Mouse (Mus musculus) stomach, embryonic 14.5 days (tissue): ENCODE results near the gene Eno1. TPM values are rescaled to one million over a fixed set of nuclear protein-coding genes. Genes with fewer than 3 reads are reported as not detected.

ENCODE experiments used
- ATAC-seq: fragments of 200-750 bp; cut with Nextera tagmentation; 2 replicates; pipeline ENCODE4 v1.8.0; 2017; ENCODE audit warnings: low read depth, moderate TSS enrichment; ENCODE audit not compliant: insufficient number of reproducible peaks, insufficient read depth, low FRiP score
- H3K27ac ChIP-seq: fragments of 300-500 bp; sonication (generic); 2 replicates; pipeline ENCODE4 v1.5.1; 2014; ENCODE audit warnings: mild to moderate bottlenecking, low read length, moderate library complexity, mixed read lengths
- H3K27me3 ChIP-seq: fragments of 300-500 bp; sonication (generic); 2 replicates; pipeline ENCODE4 v1.6.1; 2014; ENCODE audit warnings: low read length, control low read depth, mixed read lengths; ENCODE audit not compliant: control insufficient read depth, insufficient read depth
- H3K36me3 ChIP-seq: fragments of 300-500 bp; sonication (generic); 2 replicates; pipeline ENCODE4 v1.6.1; 2014; ENCODE audit warnings: mild to moderate bottlenecking, control low read depth, low read length, moderate library complexity, mixed read lengths; ENCODE audit not compliant: control insufficient read depth, insufficient read depth
- H3K4me1 ChIP-seq: fragments of 300-500 bp; sonication (generic); 2 replicates; pipeline ENCODE4 v1.6.1; 2014; ENCODE audit warnings: low read length, control low read depth, mixed read lengths; ENCODE audit not compliant: control insufficient read depth, insufficient read depth
- H3K4me2 ChIP-seq: fragments of 300-500 bp; sonication (generic); replicated peaks from 2 replicates; pipeline ENCODE4 v1.6.1; 2014; ENCODE audit warnings: low read depth, low read length, control low read depth
- H3K4me3 ChIP-seq: fragments of 300-500 bp; sonication (generic); 2 replicates; pipeline ENCODE4 v1.5.1; 2014; ENCODE audit warnings: low read depth, low read length, control low read depth
- H3K9ac ChIP-seq: fragments of 300-500 bp; sonication (generic); replicated peaks from 2 replicates; pipeline ENCODE4 v1.6.1; 2014; ENCODE audit warnings: low read depth, mild to moderate bottlenecking, control low read depth, low read length, moderate library complexity, mixed read lengths
- H3K9me3 ChIP-seq: fragments of 300-500 bp; sonication (generic); 2 replicates; pipeline ENCODE4 v1.6.1; 2016; ENCODE audit warnings: low read depth, low read length, control low read depth; ENCODE audit not compliant: control insufficient read depth
- WGBS: fragments of 180-500 bp; shearing (Covaris S2); extraction: QIAGEN DNeasy Blood & Tissue Kit; methylation state at CpG from one replicate; pipeline ENCODE4 v1.1.7; 2014; 5-methylcytosine and 5-hydroxymethylcytosine counted together
- polyA plus RNA-seq: library from polyadenylated mRNA; unstranded; fragments of >200 nt; fragmentation: Nextera tagmentation; extraction: Ambion mirVana; gene quantifications from 2 replicates; pipeline ENCODE4 v1.2.1, GENCODE M21; 2014

Eno1 gene
- polyA plus RNA-seq, 1 experiment from 2014 or later, result 1,497 TPM

DNA sequence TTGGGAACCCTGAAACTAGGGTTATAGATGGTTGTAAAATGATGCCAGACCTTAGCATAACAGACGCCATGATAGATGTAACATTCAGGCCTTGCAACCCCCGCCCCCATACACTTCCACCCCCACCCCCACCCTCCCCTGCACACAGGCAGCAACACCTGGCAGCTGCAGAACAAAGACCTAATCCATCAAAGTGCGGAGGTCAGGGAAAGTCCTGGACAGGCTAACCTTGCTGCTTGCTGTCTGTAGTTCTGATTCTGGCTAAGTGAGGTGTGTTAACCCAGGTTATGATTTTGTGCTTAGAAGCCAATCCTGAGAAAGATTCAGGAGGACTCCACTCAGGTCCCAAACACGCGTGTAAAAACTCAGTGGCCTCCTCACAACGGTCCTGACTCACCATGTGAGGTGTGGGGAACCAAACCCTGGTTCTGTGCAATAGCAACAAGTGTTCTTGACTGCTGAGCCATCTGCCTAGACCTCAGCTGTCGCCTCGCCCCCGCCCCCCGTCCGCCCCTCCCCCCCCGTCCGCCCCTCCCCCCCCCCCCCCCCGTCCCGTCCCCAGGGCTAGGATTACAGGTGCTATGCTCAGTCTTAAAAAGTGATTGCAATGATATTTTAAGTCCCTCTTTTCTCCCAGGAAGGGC, 6.7 kb upstream of the Eno1 start:
- H3K9me3 ChIP-seq, result no peaks in the 10 kb centered on the region
- ATAC-seq, result no peak
- no peaks in the 10 kb centered on the region for H3K36me3 ChIP-seq
- H3K9ac ChIP-seq, result no peak overlapping the region
- 33% methylated on average over 6 of the region's 15 CpGs for WGBS
- H3K4me3 ChIP-seq, result no peak overlapping the region
- no peak overlapping the region for H3K4me2 ChIP-seq
- H3K27ac ChIP-seq, result no peak overlapping the region
- H3K4me1 ChIP-seq, result peaks cover 19% of the 10 kb centered on the region
- H3K27me3 ChIP-seq, result no peaks in the 10 kb centered on the region

DNA sequence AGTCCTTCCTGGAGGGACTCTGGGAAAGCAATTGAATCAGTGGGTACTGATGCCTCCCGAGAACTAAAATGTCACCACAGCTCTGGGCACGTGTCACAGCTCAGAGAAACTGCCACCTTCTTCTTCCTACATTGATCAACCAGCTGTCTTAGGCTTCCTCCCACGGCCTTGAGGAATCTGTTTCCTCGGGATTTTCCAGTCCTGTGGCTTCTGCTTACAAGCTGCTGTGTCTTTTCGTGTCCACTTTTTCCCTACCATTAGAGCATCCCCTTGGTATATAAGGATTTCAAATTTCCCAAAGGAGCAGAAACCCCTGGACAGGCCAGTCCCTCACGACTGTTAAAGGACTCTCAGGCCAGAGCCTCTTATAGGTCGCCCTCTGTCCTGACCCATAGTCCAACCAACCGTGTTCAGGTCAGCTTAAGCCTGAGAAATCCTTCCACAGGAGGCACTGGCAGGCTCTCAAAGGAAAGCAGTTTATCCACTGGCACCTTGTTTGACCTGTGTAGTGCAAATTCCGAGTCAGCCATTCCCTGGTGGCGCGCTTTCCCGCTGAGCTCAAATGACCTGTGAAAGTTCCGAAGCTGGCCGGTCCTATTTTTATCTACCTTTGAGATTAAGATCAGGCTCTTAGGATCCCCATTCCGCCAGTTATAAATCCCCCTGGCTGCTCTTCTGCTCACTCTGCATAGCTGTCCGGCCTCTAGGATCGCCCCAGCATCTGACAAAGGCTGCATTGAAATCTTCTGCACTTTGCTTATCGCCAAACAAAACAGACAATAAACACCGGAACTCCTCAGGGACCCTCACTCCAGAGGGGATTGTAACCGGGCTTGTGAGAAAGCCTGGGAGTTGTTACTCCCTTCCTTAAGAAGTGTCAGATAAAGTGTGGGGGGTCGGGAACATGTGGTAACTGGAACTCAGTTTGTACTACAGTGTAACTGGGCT, 5.8 kb upstream of the Eno1 start:
- Histone ChIP-seq H3K4me1 (peaks cover 19% of the 10 kb centered on the region), H3K4me2 (no peak overlapping the region), H3K36me3 (no peaks in the 10 kb centered on the region), H3K9ac (no peak overlapping the region), H3K27ac (peak overlapping the region; percentile 44; the same call in 1 of the 2 replicates), H3K27me3 (no peaks in the 10 kb centered on the region), H3K4me3 (no peak overlapping the region), H3K9me3 (no peaks in the 10 kb centered on the region)
- 21% methylated on average over 21 of the region's 21 CpGs for WGBS
- ATAC-seq, result no peak

DNA sequence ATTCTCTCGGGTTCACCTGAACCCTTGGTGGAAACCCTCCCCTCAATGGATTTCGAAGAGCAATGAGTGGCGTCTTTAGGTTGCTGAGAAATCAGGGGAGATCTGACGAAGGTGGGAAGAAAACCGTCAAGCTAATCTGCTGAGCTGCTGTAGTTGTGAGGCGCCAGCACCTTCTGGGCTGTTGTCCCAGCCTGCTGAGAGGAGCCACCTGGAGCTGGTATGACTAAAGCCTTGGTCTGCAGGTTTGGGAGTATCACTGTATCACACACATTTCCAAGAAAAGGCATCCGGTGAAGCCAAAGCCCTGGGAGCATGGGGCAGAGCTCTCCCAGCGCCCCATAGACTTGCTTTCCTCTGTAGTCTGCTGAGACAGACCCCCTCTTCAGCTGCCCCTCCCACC, 4.7 kb upstream of the Eno1 start:
- Histone ChIP-seq H3K27me3 (no peaks in the 10 kb centered on the region), H3K27ac (peak overlapping the region; percentile 39; the same call in 1 of the 2 replicates), H3K4me1 (peaks cover 19% of the 10 kb centered on the region), H3K4me3 (no peak overlapping the region), H3K4me2 (no peak overlapping the region), H3K9me3 (no peaks in the 10 kb centered on the region), H3K36me3 (no peaks in the 10 kb centered on the region), H3K9ac (no peak overlapping the region)
- WGBS, result 30% methylated on average over 8 of the region's 8 CpGs
- ATAC-seq, result no peak

DNA sequence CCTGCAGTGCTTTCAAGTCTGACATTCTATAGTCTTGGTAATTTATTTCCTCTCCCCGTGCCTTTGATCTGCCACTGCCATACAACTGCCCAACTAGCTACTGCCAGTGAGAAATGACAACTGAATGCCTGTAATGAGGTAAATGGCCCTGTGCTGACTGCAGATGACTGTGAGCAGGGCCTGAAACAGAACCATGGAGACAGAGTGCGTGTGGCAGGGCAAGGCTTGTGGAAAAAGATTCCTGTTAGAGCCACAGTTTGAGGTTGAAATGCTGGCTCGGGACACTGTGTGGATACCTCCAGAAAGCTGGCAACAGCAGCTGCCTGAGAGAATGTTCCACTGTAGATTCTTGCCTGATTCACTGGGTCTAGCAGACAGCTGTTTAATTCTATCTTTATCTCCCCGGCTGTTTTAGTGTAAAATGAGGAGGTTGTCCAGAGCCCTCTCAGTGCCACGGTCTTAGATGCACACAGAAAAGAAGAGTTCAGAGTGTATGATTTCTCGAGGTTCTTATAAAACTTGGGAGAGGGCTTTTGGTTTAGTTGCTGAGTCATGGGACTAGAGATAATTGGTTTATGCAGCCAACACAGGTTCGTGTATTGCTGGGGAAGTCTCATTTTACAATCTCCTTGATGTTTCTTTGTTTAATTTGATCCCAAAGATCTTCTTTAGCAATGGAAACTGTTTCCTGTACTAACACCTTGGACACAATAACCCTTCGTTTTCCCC, 1.8 kb upstream of the Eno1 start:
- Histone ChIP-seq H3K36me3 (no peaks in the 10 kb centered on the region), H3K4me2 (no peak overlapping the region), H3K4me3 (no peak overlapping the region), H3K27me3 (no peaks in the 10 kb centered on the region), H3K4me1 (peaks cover 35% of the 10 kb centered on the region), H3K9me3 (no peaks in the 10 kb centered on the region), H3K27ac (peak overlapping the region; percentile 35; the same call in 1 of the 2 replicates), H3K9ac (no peak overlapping the region)
- 38% methylated on average over 8 of the region's 8 CpGs for WGBS
- no peak for ATAC-seq

DNA sequence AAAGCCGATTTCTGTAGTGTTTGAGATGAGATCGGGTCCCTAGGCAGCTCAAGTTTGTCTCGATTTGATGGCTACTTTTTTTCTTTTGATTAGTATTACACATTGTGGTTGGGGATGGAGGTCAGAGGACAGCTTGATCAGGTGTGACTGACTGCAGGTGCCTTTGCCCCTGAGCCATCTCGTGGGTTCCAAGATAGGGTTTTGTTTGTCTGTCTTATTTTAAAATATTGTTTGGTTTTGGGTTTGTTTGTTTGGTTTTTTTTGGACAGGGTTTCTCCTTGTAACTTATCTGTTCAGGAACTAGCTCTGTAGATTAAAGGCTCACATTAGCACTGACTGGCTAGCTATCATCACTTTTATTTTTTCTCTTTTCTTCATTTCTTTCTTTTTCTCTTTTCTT, 936 bp upstream of the Eno1 start:
- no peak overlapping the region for H3K9ac ChIP-seq
- H3K27me3 ChIP-seq, result no peaks in the 10 kb centered on the region
- peaks cover 5% of the 10 kb centered on the region for H3K36me3 ChIP-seq
- H3K4me3 ChIP-seq, result no peak overlapping the region
- peak overlapping the region; percentile 35; the same call in 1 of the 2 replicates for H3K27ac ChIP-seq
- no peak for ATAC-seq
- peaks cover 29% of the 10 kb centered on the region for H3K4me1 ChIP-seq
- WGBS, result 83% methylated on average over 4 of the region's 4 CpGs
- H3K9me3 ChIP-seq, result no peaks in the 10 kb centered on the region
- no peak overlapping the region for H3K4me2 ChIP-seq

DNA sequence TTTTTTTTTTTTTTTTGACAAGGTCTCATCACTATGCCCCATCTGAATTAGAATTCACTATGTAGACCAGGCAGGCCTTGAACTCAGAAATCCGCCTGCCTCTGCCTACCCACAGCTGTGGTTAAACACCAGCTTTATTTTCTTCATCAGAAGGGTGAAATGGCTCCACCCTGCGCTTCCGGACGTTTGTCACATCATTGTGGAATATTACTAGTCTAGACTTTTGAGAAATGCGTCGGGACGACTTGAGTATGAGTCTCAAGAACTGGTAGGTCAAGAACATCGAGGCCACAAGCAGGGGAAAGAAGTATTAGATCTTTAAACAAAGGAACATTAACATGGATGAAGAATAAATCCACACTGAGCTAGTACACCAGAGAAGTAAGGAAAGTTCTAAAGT, 490 bp upstream of the Eno1 start:
- Histone ChIP-seq H3K27ac (peak overlapping the region; percentile 98), H3K27me3 (no peaks in the 10 kb centered on the region), H3K9ac (peak overlapping the region; percentile 85), H3K36me3 (peaks cover 9% of the 10 kb centered on the region), H3K4me3 (peak overlapping the region; percentile 95), H3K4me1 (peaks cover 25% of the 10 kb centered on the region), H3K9me3 (no peaks in the 10 kb centered on the region), H3K4me2 (peak overlapping the region; percentile 43)
- 78% methylated on average over 8 of the region's 8 CpGs for WGBS
- no peak for ATAC-seq

DNA sequence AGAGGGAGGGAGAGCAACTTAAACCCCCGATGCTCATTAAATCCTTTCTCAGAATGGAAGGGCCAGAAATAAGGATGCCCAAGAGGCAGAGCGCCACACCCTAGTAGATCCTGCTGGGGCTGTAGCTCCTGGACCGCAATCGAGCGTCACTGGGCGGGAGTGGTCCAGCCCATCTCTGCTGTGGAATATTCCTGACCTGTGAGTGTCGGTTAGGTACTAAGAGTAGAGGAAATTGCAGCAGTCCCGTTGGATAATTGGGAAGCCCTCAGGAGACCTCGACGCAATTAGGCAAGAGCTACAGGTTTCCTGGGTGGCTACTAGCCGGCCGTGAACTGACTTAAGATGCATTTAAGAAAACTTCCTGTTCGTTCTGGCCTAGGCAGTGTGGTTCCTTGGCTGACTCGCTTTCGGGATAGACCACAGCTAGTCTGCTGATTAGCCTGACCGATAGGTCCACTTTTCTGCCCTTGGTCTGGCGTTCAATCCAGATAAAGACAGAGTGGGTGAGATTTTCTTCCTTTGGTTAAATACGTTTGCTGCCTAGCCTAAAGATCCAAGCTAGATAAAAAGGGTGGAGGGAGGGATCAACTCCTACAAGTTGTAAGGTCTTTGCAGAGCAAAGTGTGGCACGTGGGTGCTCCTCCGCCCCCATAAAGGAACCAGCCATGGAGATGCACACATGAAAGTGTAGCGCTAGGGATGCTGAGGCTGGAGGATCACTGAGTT, 1.3 kb downstream of the Eno1 start:
- H3K9ac ChIP-seq, result peak overlapping the region; percentile 85
- ATAC-seq, result no peak
- peak overlapping the region; percentile 95 for H3K4me3 ChIP-seq
- 1% methylated on average over 21 of the region's 21 CpGs for WGBS
- H3K27ac ChIP-seq, result peak overlapping the region; percentile 98
- peaks cover 27% of the 10 kb centered on the region for H3K36me3 ChIP-seq
- H3K9me3 ChIP-seq, result no peaks in the 10 kb centered on the region
- H3K27me3 ChIP-seq, result no peaks in the 10 kb centered on the region
- H3K4me1 ChIP-seq, result peaks cover 23% of the 10 kb centered on the region; the same call in 1 of the 2 replicates
- H3K4me2 ChIP-seq, result peak overlapping the region; percentile 94
